Mouse (Mus musculus): ENCODE results near the gene Ptbp2. TPM values are rescaled to one million over a fixed set of nuclear protein-coding genes. Genes with fewer than 3 reads are reported as not detected.

Ptbp2 gene
- polyA plus RNA-seq, 1 experiment from 2014 or later, result 256 TPM

DNA sequence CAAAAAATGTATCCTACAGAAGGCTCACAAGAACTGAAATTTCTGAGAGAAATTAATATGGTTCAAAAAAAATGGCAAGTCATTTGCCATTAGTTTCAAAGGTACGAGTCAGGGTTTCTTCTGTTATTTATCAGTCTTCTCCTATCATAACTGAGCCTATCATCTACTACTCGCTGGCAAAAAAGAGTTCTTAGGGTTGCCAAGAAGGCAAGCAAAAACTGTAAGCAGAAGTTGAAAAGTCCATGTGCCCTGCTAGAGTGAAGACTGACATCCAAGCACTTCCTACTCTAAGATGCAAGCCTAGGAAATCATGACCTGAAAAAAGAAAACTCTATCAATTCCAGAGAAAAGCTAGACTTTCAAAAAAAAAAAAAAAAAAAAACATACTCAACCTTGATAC is 20.5 kb downstream of the Ptbp2 start:
- H3K9me3 ChIP-seq, result no peaks in the 10 kb centered on the region
- H3K9ac ChIP-seq, result no peak overlapping the region
- WGBS, result 88% methylated on average over 2 of the region's 2 CpGs

DNA sequence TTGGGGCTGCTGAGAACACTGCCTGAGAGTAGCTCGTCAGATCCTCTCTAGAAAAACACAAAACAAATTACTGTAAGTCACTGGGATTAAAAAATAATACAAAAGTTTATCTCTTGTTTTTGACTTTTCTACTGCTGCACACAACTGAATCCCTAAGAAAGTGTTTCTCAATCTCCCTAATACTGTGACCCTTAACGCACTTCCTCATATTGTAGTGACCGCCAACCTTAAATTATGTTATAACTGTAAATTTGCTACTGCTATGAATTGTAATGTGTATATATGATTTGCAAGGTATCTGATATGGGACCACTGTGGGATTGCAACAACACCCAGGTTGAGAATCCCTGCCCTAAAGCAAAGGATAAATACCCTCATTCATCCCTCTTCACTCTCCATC is 22.5 kb downstream of the Ptbp2 start:
- ATAC-seq (ENCODE audit: low read depth), result no peak
- Histone ChIP-seq H3K36me3 (peaks cover 20% of the 10 kb centered on the region), H3K4me3 (no peak overlapping the region), H3K27ac (replicated peaks) (no peak overlapping the region), H3K4me1 (replicated peaks) (no peaks in the 10 kb centered on the region), H3K9me3 (no peaks in the 10 kb centered on the region), H3K9ac (no peak overlapping the region), H3K27me3 (no peaks in the 10 kb centered on the region), H3K4me2 (no peak overlapping the region)
- WGBS, result 98% methylated on average over 3 of the region's 3 CpGs

More for the DNA sequence above, 20.5 kb downstream of the Ptbp2 start:
- Histone ChIP-seq H3K27ac (replicated peaks) (no peak overlapping the region), H3K4me1 (replicated peaks) (no peaks in the 10 kb centered on the region), H3K4me2 (no peak overlapping the region), H3K4me3 (no peak overlapping the region), H3K36me3 (peaks cover 22% of the 10 kb centered on the region), H3K27me3 (no peaks in the 10 kb centered on the region)
- no peak for ATAC-seq (ENCODE audit: low read depth)

DNA sequence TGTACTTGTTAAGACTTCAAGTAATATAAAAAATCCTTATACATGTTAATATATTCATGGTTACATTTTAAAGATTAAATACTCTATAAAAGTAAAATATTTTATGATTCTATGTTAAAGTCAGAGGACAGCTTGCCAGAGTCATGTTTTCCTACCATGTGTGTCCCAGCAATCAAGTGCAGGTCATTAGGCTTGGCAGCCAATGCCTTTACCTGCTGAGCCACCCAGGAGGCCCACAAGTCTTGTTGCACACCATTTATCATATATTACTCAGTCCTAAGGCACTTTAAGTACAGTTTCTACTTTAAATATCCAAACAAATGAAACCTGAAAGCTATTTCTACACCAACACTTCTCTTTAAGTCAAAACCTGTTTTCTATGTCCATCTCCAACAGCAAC is 30.5 kb downstream of the Ptbp2 start:
- Histone ChIP-seq H3K9me3 (no peaks in the 10 kb centered on the region), H3K4me1 (replicated peaks) (peaks cover 11% of the 10 kb centered on the region), H3K4me3 (no peak overlapping the region), H3K4me2 (no peak overlapping the region), H3K27me3 (no peaks in the 10 kb centered on the region), H3K27ac (replicated peaks) (no peak overlapping the region), H3K36me3 (peaks cover 11% of the 10 kb centered on the region), H3K9ac (no peak overlapping the region)
- ATAC-seq (ENCODE audit: low read depth), result no peak

DNA sequence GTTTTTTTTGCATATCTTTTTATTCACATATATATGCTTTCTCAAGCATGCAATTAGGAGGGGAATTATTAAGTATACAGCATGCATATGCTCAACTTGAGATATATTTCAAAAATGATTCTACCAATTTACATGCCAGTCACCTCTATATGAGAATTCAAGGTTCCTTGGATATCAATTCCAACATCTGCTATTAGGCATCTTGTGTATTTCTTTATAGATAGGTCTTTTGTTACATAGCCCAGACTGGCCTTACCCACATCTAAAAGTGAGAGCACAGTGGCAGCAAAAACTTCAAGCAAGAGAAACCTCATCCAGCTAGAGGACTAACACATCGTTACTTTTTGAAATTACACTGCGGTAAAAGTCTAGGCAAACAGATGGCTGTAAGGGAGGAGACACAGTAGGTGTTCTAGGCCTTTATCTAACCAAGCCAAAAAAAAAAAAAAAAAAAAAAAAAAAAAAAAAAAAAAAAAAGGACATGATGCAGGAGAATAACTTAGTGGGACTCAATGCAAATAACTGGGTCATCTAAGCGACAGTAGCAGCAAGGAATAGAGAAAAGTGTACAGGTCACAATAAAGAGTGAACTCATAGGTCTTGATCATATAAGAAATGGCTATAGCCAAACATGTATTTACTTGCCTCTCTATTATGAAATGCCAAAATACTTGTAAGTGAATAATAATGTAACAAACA is 34.6 kb downstream of the Ptbp2 start:
- no peak overlapping the region for H3K27ac ChIP-seq (replicated peaks)
- H3K27me3 ChIP-seq, result no peaks in the 10 kb centered on the region
- H3K4me2 ChIP-seq, result no peak overlapping the region
- H3K9ac ChIP-seq, result no peak overlapping the region
- peaks cover 19% of the 10 kb centered on the region for H3K36me3 ChIP-seq
- no peaks in the 10 kb centered on the region for H3K9me3 ChIP-seq
- H3K4me3 ChIP-seq, result no peak overlapping the region
- H3K4me1 ChIP-seq (replicated peaks), result peaks cover 7% of the 10 kb centered on the region
- WGBS, result 72% methylated on average over 3 of the region's 3 CpGs
- ATAC-seq (ENCODE audit: low read depth), result no peak

DNA sequence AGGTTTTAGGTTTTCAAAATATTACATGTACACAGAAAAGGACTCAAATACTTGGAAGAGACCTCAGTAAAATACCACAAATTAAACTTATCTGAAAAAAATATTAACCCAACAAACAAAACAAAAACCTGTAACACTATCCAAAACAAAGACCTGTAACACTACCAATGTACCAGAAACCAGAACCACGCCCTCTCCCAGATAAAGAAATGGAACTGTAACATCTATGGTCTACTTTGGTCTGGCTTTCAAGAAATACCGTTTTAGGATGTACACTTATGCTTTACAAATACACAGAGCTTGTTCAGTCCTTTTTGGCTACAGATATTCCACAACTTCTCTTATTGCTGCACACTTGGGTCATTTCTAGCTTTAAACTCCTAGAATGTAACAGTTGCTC is 35.1 kb downstream of the Ptbp2 start:
- H3K4me2 ChIP-seq, result no peak overlapping the region
- H3K27me3 ChIP-seq, result no peaks in the 10 kb centered on the region
- no peak overlapping the region for H3K9ac ChIP-seq
- WGBS, result 96% methylated on average over 2 of the region's 2 CpGs
- ATAC-seq (ENCODE audit: low read depth), result no peak
- H3K4me1 ChIP-seq (replicated peaks), result peaks cover 4% of the 10 kb centered on the region
- no peak overlapping the region for H3K4me3 ChIP-seq
- H3K27ac ChIP-seq (replicated peaks), result no peak overlapping the region
- H3K36me3 ChIP-seq, result peaks cover 22% of the 10 kb centered on the region
- no peaks in the 10 kb centered on the region for H3K9me3 ChIP-seq

DNA sequence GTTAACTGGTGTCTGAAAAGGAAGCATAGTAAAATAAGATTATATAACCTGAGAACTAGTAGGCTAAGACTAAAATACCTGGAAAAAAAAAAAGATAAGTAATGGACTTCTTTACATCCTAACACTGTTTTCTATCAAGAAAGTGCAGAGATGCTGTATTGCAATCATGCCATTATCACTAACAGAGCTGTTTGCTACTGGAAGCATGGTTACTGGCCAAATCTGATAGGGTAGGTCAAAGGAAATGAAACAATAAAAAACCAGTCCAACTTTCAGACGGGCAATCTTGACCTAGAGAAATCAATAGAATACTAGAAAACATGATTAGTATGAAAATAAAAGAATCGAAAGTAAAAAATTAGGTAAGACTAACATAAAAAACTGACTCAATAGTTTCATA is 37.6 kb downstream of the Ptbp2 start:
- Histone ChIP-seq H3K27ac (replicated peaks) (no peak overlapping the region), H3K36me3 (peaks cover 26% of the 10 kb centered on the region), H3K4me3 (no peak overlapping the region), H3K9me3 (no peaks in the 10 kb centered on the region), H3K9ac (no peak overlapping the region), H3K4me2 (no peak overlapping the region), H3K27me3 (no peaks in the 10 kb centered on the region), H3K4me1 (replicated peaks) (peaks cover 4% of the 10 kb centered on the region)
- WGBS, result 93% methylated on average over 2 of the region's 2 CpGs
- ATAC-seq (ENCODE audit: low read depth), result no peak

DNA sequence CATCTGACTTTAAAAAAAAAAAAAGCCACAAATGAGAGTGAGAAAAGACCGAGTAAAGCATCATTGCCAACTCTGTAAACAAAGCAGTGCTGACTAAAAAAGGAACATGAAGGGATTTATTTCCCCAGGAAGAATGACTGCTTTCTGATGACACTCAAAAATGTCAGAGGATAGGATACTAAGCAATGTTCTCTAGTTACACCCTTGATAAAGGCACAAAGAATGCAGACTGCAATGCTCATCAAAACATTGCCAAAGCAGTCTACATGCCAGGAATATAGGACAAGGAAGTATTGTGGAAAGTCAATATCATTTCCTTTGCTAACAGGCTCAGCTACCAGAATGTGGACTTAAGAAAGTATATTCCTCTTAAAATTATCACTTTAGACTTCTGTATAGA is 38.5 kb downstream of the Ptbp2 start:
- Histone ChIP-seq H3K27me3 (no peaks in the 10 kb centered on the region), H3K9me3 (no peaks in the 10 kb centered on the region), H3K4me1 (replicated peaks) (peaks cover 4% of the 10 kb centered on the region), H3K4me3 (no peak overlapping the region), H3K36me3 (peaks cover 24% of the 10 kb centered on the region), H3K9ac (no peak overlapping the region), H3K4me2 (no peak overlapping the region), H3K27ac (replicated peaks) (no peak overlapping the region)
- no peak for ATAC-seq (ENCODE audit: low read depth)
- WGBS, result 53% methylated on average over 1 of the region's 1 CpGs

DNA sequence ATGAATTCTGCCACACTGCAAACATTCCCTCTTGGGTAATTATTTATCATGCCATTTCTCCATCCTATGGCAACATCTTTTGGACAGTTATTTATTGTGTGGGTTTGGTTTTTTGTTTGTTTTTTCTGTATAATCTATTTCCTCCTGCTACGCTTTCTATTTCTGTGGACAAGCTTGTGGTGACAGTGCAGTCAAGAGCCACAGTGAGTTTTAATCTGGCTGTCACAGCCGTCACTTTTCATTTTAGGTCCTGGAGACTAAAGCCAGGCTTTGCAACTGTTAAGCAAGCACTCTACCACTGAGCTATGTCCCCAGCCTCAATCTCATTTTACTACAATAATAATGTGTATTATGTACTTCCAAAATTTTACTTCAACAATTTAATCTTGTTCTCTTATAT is 54.4 kb downstream of the Ptbp2 start:
- H3K27me3 ChIP-seq, result no peaks in the 10 kb centered on the region
- H3K36me3 ChIP-seq, result peaks cover 9% of the 10 kb centered on the region; the same call in 1 of the 2 replicates
- no peaks in the 10 kb centered on the region for H3K4me1 ChIP-seq (replicated peaks)
- no peak overlapping the region for H3K4me2 ChIP-seq
- no peak overlapping the region for H3K4me3 ChIP-seq
- WGBS, result 91% methylated on average over 2 of the region's 2 CpGs
- H3K9me3 ChIP-seq, result no peaks in the 10 kb centered on the region
- no peak overlapping the region for H3K9ac ChIP-seq
- ATAC-seq (ENCODE audit: low read depth), result no peak
- H3K27ac ChIP-seq (replicated peaks), result no peak overlapping the region

DNA sequence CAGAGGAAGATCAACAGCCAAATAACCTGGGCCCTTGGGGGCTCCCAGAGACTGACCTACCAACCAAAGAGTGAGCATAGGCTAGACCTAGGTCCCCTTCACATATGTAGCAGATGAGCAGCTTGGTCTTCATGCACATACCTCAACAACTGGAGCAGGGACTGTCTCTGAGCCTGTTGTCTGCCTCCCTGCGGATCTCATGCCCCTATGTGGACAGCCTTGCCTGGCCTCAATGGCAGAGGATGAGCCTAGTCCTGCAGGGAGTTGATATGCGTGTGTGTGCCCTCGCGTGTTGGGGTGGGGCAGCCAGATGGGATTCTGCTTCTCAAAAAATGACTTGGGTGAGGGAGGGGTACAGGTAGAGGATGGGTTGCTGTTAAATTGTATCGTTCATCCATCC is 72.2 kb downstream of the Ptbp2 start:
- no peak overlapping the region for H3K9ac ChIP-seq
- H3K27ac ChIP-seq (replicated peaks), result no peak overlapping the region
- no peak; the same call in 1 of the 2 replicates for ATAC-seq (ENCODE audit: low read depth)
- H3K36me3 ChIP-seq, result peaks cover 7% of the 10 kb centered on the region; the same call in 1 of the 2 replicates
- no peaks in the 10 kb centered on the region for H3K9me3 ChIP-seq
- WGBS, result 97% methylated on average over 5 of the region's 5 CpGs
- H3K4me3 ChIP-seq, result no peak overlapping the region
- H3K4me1 ChIP-seq (replicated peaks), result no peaks in the 10 kb centered on the region
- no peak overlapping the region for H3K4me2 ChIP-seq
- no peaks in the 10 kb centered on the region for H3K27me3 ChIP-seq

DNA sequence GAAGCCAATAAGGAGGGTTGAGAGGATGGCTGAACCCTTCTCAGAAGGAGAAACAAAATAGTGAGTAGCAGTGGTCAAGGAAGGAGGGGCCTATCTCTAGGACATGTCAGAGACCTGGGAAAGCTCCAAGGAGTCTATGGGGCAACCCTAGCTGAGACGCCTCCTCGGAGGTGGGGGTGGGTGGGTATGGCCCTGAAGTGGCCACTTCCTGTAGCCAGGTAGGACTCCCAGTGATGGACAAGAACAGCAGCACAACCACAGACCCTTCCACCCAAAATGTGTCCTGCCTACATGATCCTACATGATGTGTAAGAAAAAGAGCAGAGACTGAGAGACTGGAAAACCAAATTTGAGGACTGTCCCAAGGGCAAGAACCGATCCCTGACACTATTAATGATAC is 72.8 kb downstream of the Ptbp2 start:
- no peak overlapping the region for H3K4me2 ChIP-seq
- ATAC-seq (ENCODE audit: low read depth), result no peak
- H3K4me1 ChIP-seq (replicated peaks), result no peaks in the 10 kb centered on the region
- H3K9ac ChIP-seq, result no peak overlapping the region
- no peaks in the 10 kb centered on the region for H3K9me3 ChIP-seq
- no peak overlapping the region for H3K27ac ChIP-seq (replicated peaks)
- H3K27me3 ChIP-seq, result no peaks in the 10 kb centered on the region
- H3K36me3 ChIP-seq, result peaks cover 7% of the 10 kb centered on the region; the same call in 1 of the 2 replicates
- H3K4me3 ChIP-seq, result no peak overlapping the region
- 96% methylated on average over 3 of the region's 3 CpGs for WGBS

DNA sequence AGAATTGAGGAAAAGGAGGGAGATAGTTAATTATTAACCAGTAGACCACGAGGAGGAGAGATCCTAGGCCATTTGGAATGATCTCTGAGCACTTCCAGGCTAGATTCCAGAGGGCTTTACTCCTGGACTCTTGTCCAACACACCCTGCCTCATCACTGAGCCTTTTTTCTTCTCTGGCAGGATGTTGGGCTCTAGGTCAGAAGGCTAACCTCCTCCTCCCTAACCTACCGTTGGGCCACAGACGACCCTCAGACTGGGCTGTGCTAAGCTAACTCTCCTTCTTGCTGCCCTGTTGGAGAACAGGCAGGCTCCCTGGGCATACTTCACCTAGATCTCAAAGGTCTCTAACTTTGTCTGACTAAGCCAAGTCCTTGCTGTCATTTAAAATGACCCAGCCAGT is 82.8 kb downstream of the Ptbp2 start:
- 66% methylated on average over 3 of the region's 3 CpGs for WGBS
- Histone ChIP-seq H3K27me3 (no peaks in the 10 kb centered on the region), H3K4me1 (replicated peaks) (no peaks in the 10 kb centered on the region), H3K9ac (no peak overlapping the region), H3K9me3 (no peaks in the 10 kb centered on the region), H3K4me2 (no peak overlapping the region), H3K27ac (replicated peaks) (no peak overlapping the region), H3K36me3 (no peaks in the 10 kb centered on the region), H3K4me3 (no peak overlapping the region)
- no peak for ATAC-seq (ENCODE audit: low read depth)

DNA sequence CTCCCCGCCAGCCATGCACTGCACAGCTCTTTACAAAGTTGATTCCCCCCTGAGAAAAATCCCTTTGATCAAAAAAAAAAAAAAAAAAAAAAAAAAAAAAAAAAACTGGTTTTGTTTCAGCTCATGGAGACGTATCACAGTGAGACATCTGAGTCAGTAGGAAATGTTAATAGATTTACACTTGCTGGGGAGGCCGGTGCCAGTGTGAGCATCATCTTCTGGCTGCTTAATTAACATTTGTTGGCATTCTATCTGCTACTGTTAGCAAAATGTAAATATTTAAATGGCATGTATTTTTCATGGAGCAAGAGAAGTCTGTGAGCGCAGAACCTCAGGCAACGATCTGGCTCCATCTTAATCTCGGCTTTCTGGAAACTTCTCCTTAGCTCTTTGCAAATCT is 99.5 kb downstream of the Ptbp2 start:
- Histone ChIP-seq H3K4me2 (no peak overlapping the region), H3K36me3 (no peaks in the 10 kb centered on the region), H3K9ac (no peak overlapping the region), H3K4me3 (no peak overlapping the region), H3K27ac (replicated peaks) (no peak overlapping the region), H3K4me1 (replicated peaks) (peaks cover 7% of the 10 kb centered on the region), H3K27me3 (no peaks in the 10 kb centered on the region), H3K9me3 (no peaks in the 10 kb centered on the region)
- WGBS, result 62% methylated on average over 6 of the region's 6 CpGs
- no peak for ATAC-seq (ENCODE audit: low read depth)

All from neural tube, embryonic 13.5 days (tissue).